Mouse (Mus musculus): Measurements from ENCODE around the gene Mettl18. TPM values are rescaled to one million over a fixed set of nuclear protein-coding genes. Genes with fewer than 3 reads are reported as not detected.
A peak's percentile ranks its signal among the peaks of the same experiment; 100 is the strongest.
"Not testable (repeated sequence)": the region's sequence is repeated elsewhere in the genome, so short reads cannot be mapped to it uniquely, and the experiment has no call there.

The Mettl18 gene
- polyA plus RNA-seq, 1 experiment from 2014 or later = 9.3 TPM

DNA sequence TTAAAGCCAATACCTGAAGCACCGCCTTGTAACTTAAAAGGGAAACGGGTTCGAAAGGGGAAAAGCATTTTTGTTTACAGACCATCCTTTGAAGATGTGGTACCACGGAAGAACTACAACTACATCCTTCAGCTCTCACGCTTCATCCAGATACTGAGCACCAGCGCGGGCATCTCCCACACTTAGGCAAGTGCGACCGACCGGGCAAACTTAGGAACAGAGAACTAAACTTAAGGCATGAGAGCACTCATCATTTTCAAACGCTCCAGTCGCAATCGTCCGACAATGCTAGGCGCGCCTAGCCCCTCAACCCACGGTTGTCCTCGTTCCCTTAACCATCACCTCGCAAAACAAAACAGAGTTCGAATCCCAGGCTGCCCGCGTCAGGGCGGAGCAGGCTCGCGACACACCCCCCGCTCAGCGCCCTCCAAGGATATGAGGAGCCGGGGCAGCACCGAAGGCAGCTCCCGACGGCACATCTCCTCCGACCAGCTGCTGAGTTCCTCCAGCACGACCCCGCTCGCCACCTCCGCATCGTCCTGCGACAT is 442 bp upstream of the Mettl18 start:
- Histone ChIP-seq H3K4me1 (ENCODE audit: control insufficient read depth, insufficient read depth, low read length) (peaks cover 8% of the 10 kb centered on the region; the same call in 1 of the 2 replicates), H3K36me3 (ENCODE audit: control insufficient read depth, insufficient read depth, low read length) (no peaks in the 10 kb centered on the region), H3K27me3 (replicated peaks; ENCODE audit: control insufficient read depth, insufficient read depth, low read length) (no peaks in the 10 kb centered on the region), H3K27ac (ENCODE audit: low read depth, low read length) (peak overlapping the region; percentile 56; the same call in 1 of the 2 replicates), H3K4me2 (ENCODE audit: low read length) (peak overlapping the region; percentile 73), H3K4me3 (ENCODE audit: low read depth, low read length) (peak overlapping the region; percentile 70), H3K9ac (ENCODE audit: low read length) (peak overlapping the region; percentile 73), H3K9me3 (replicated peaks; ENCODE audit: control insufficient read depth, low read length) (no peaks in the 10 kb centered on the region)
- DNase-seq (ENCODE audit: low spot score) (no peak), ATAC-seq (peak; percentile 6; the same call in 1 of the 2 replicates)
- WGBS = 1% methylated on average over 38 of the region's 38 CpGs

GRCm38 (mm10) chr1:163995609-163995913 is 872 bp downstream of the Mettl18 start:
- Histone ChIP-seq H3K4me3 (ENCODE audit: low read depth, low read length) (peak overlapping the region; percentile 70), H3K9me3 (replicated peaks; ENCODE audit: control insufficient read depth, low read length) (no peaks in the 10 kb centered on the region), H3K4me1 (ENCODE audit: control insufficient read depth, insufficient read depth, low read length) (peaks cover 8% of the 10 kb centered on the region; the same call in 1 of the 2 replicates), H3K27me3 (replicated peaks; ENCODE audit: control insufficient read depth, insufficient read depth, low read length) (no peaks in the 10 kb centered on the region), H3K27ac (ENCODE audit: low read depth, low read length) (no peak overlapping the region), H3K36me3 (ENCODE audit: control insufficient read depth, insufficient read depth, low read length) (no peaks in the 10 kb centered on the region), H3K4me2 (ENCODE audit: low read length) (peak overlapping the region; percentile 73), H3K9ac (ENCODE audit: low read length) (peak overlapping the region; percentile 73; the same call in 1 of the 2 replicates)
- ATAC-seq = no peak
- WGBS = 82% methylated on average over 1 of the region's 2 CpGs
- no peak for DNase-seq (ENCODE audit: low spot score)

GRCm38 (mm10) chr1:164001831-164002452 is 7.3 kb downstream of the Mettl18 start:
- no peak for DNase-seq (ENCODE audit: low spot score)
- H3K4me3 ChIP-seq (ENCODE audit: low read depth, low read length) = no peak overlapping the region
- H3K4me2 ChIP-seq (ENCODE audit: low read length) = no peak overlapping the region
- no peak overlapping the region for H3K27ac ChIP-seq (ENCODE audit: low read depth, low read length)
- no peaks in the 10 kb centered on the region for H3K27me3 ChIP-seq (replicated peaks; ENCODE audit: control insufficient read depth, insufficient read depth, low read length)
- no peaks in the 10 kb centered on the region for H3K36me3 ChIP-seq (ENCODE audit: control insufficient read depth, insufficient read depth, low read length)
- ATAC-seq = no peak
- H3K9me3 ChIP-seq (replicated peaks; ENCODE audit: control insufficient read depth, low read length) = no peaks in the 10 kb centered on the region
- H3K9ac ChIP-seq (ENCODE audit: low read length) = no peak overlapping the region
- 61% methylated on average over 6 of the region's 6 CpGs for whole genome bisulfite sequencing
- H3K4me1 ChIP-seq (ENCODE audit: control insufficient read depth, insufficient read depth, low read length) = no peaks in the 10 kb centered on the region

GRCm38 (mm10) chr1:164004311-164004710 is 9.6 kb downstream of the Mettl18 start:
- no peak overlapping the region for H3K4me2 ChIP-seq (ENCODE audit: low read length)
- no peaks in the 10 kb centered on the region for H3K36me3 ChIP-seq (ENCODE audit: control insufficient read depth, insufficient read depth, low read length)
- H3K27ac ChIP-seq (ENCODE audit: low read depth, low read length) = no peak overlapping the region
- H3K27me3 ChIP-seq (replicated peaks; ENCODE audit: control insufficient read depth, insufficient read depth, low read length) = no peaks in the 10 kb centered on the region
- WGBS = 85% methylated on average over 3 of the region's 3 CpGs
- no peaks in the 10 kb centered on the region for H3K4me1 ChIP-seq (ENCODE audit: control insufficient read depth, insufficient read depth, low read length)
- H3K9me3 ChIP-seq (replicated peaks; ENCODE audit: control insufficient read depth, low read length) = no peaks in the 10 kb centered on the region
- no peak overlapping the region for H3K4me3 ChIP-seq (ENCODE audit: low read depth, low read length)
- no peak overlapping the region for H3K9ac ChIP-seq (ENCODE audit: low read length)
- DNase-seq (ENCODE audit: low spot score) (no peak), ATAC-seq (no peak)

- no peaks in the 10 kb centered on the region for H3K9me3 ChIP-seq (replicated peaks; ENCODE audit: control insufficient read depth, low read length)
- H3K27me3 ChIP-seq (replicated peaks; ENCODE audit: control insufficient read depth, insufficient read depth, low read length) = no peaks in the 10 kb centered on the region
- peak; percentile 29 for DNase-seq (ENCODE audit: low spot score)
- no peak overlapping the region for H3K9ac ChIP-seq (ENCODE audit: low read length)
- 45% methylated on average over 2 of the region's 2 CpGs for WGBS
- no peaks in the 10 kb centered on the region for H3K4me1 ChIP-seq (ENCODE audit: control insufficient read depth, insufficient read depth, low read length)
- no peak overlapping the region for H3K4me2 ChIP-seq (ENCODE audit: low read length)
- ATAC-seq = no peak
- no peaks in the 10 kb centered on the region for H3K36me3 ChIP-seq (ENCODE audit: control insufficient read depth, insufficient read depth, low read length)
- H3K27ac ChIP-seq (ENCODE audit: low read depth, low read length) = no peak overlapping the region
- H3K4me3 ChIP-seq (ENCODE audit: low read depth, low read length) = no peak overlapping the region
Observed at GRCm38 (mm10) chr1:164009235-164009634, 14.5 kb downstream of the Mettl18 start.

- no peaks in the 10 kb centered on the region for H3K9me3 ChIP-seq (replicated peaks; ENCODE audit: control insufficient read depth, low read length)
- H3K36me3 ChIP-seq (ENCODE audit: control insufficient read depth, insufficient read depth, low read length) = no peaks in the 10 kb centered on the region
- no peak overlapping the region for H3K9ac ChIP-seq (ENCODE audit: low read length)
- H3K4me2 ChIP-seq (ENCODE audit: low read length) = no peak overlapping the region
- no peaks in the 10 kb centered on the region for H3K27me3 ChIP-seq (replicated peaks; ENCODE audit: control insufficient read depth, insufficient read depth, low read length)
- H3K27ac ChIP-seq (ENCODE audit: low read depth, low read length) = no peak overlapping the region
- no peaks in the 10 kb centered on the region for H3K4me1 ChIP-seq (ENCODE audit: control insufficient read depth, insufficient read depth, low read length)
- ATAC-seq (no peak), DNase-seq (ENCODE audit: low spot score) (no peak)
- H3K4me3 ChIP-seq (ENCODE audit: low read depth, low read length) = no peak overlapping the region
- 76% methylated on average over 1 of the region's 1 CpGs for WGBS
Observed at GRCm38 (mm10) chr1:164014616-164015015, 19.9 kb downstream of the Mettl18 start.

- 91% methylated on average over 16 of the region's 16 CpGs for WGBS
- no peak for DNase-seq (ENCODE audit: low spot score)
- no peak overlapping the region for H3K27ac ChIP-seq (ENCODE audit: low read depth, low read length)
- no peaks in the 10 kb centered on the region for H3K27me3 ChIP-seq (replicated peaks; ENCODE audit: control insufficient read depth, insufficient read depth, low read length)
- H3K9ac ChIP-seq (ENCODE audit: low read length) = no peak overlapping the region
- no peaks in the 10 kb centered on the region for H3K9me3 ChIP-seq (replicated peaks; ENCODE audit: control insufficient read depth, low read length)
- H3K4me1 ChIP-seq (ENCODE audit: control insufficient read depth, insufficient read depth, low read length) = no peaks in the 10 kb centered on the region
- no peak overlapping the region for H3K4me2 ChIP-seq (ENCODE audit: low read length)
- ATAC-seq = no peak
- H3K4me3 ChIP-seq (ENCODE audit: low read depth, low read length) = no peak overlapping the region
- H3K36me3 ChIP-seq (ENCODE audit: control insufficient read depth, insufficient read depth, low read length) = no peaks in the 10 kb centered on the region
Observed at GRCm38 (mm10) chr1:164018221-164018896, 23.7 kb downstream of the Mettl18 start.

GRCm38 (mm10) chr1:164019789-164020188 is 25.1 kb downstream of the Mettl18 start:
- no peak overlapping the region for H3K4me3 ChIP-seq (ENCODE audit: low read depth, low read length)
- ATAC-seq (no peak), DNase-seq (ENCODE audit: low spot score) (no peak)
- no peak overlapping the region for H3K4me2 ChIP-seq (ENCODE audit: low read length)
- WGBS = 47% methylated on average over 6 of the region's 6 CpGs
- no peaks in the 10 kb centered on the region for H3K4me1 ChIP-seq (ENCODE audit: control insufficient read depth, insufficient read depth, low read length)
- H3K27ac ChIP-seq (ENCODE audit: low read depth, low read length) = no peak overlapping the region
- H3K36me3 ChIP-seq (ENCODE audit: control insufficient read depth, insufficient read depth, low read length) = no peaks in the 10 kb centered on the region
- no peaks in the 10 kb centered on the region for H3K27me3 ChIP-seq (replicated peaks; ENCODE audit: control insufficient read depth, insufficient read depth, low read length)
- H3K9ac ChIP-seq (ENCODE audit: low read length) = no peak overlapping the region
- H3K9me3 ChIP-seq (replicated peaks; ENCODE audit: control insufficient read depth, low read length) = no peaks in the 10 kb centered on the region

- DNase-seq (ENCODE audit: low spot score) = not testable (repeated sequence)
- 82% methylated on average over 3 of the region's 3 CpGs for WGBS
Observed at GRCm38 (mm10) chr1:164020746-164021145, 26.1 kb downstream of the Mettl18 start.

More at GRCm38 (mm10) chr1:164020746-164021145, 26.1 kb downstream of the Mettl18 start:
- H3K36me3 ChIP-seq (ENCODE audit: control insufficient read depth, insufficient read depth, low read length); H3K27ac ChIP-seq (ENCODE audit: low read depth, low read length); H3K9ac ChIP-seq (ENCODE audit: low read length); ATAC-seq; H3K4me1 ChIP-seq (ENCODE audit: control insufficient read depth, insufficient read depth, low read length); H3K27me3 ChIP-seq (replicated peaks; ENCODE audit: control insufficient read depth, insufficient read depth, low read length); H3K9me3 ChIP-seq (replicated peaks; ENCODE audit: control insufficient read depth, low read length); H3K4me3 ChIP-seq (ENCODE audit: low read depth, low read length); H3K4me2 ChIP-seq (ENCODE audit: low read length): not testable (repeated sequence)
